Mouse (Mus musculus): ENCODE measurements around the gene Pde4d.

Pde4d gene

GRCm38 (mm10) chr13:108596938-108597337 is 147.2 kb downstream of the Pde4d start:
- no peak for DNase-seq (ENCODE audit: extremely low spot score, low spot score)

GRCm38 (mm10) chr13:108598673-108599072 is 148.9 kb downstream of the Pde4d start:
- no peak for DNase-seq (ENCODE audit: extremely low spot score, low spot score)

GRCm38 (mm10) chr13:108599186-108599900 is 149.6 kb downstream of the Pde4d start:
- DNase-seq (ENCODE audit: extremely low spot score, low spot score) = no peak

- DNase-seq (ENCODE audit: extremely low spot score, low spot score) = no peak
These were observed 151.3 kb downstream of the Pde4d start for GRCm38 (mm10) chr13:108601021-108601420.

- DNase-seq (ENCODE audit: extremely low spot score, low spot score) = no peak
These were observed 153.8 kb downstream of the Pde4d start for GRCm38 (mm10) chr13:108603502-108603901.

GRCm38 (mm10) chr13:108604213-108604612 is 154.5 kb downstream of the Pde4d start:
- no peak for DNase-seq (ENCODE audit: extremely low spot score, low spot score)

- no peak for DNase-seq (ENCODE audit: extremely low spot score, low spot score)
These were observed 168.5 kb downstream of the Pde4d start for GRCm38 (mm10) chr13:108618207-108618606.

GRCm38 (mm10) chr13:108622681-108623080 is 172.9 kb downstream of the Pde4d start:
- DNase-seq (ENCODE audit: extremely low spot score, low spot score) = no peak

GRCm38 (mm10) chr13:108623929-108624328 is 174.2 kb downstream of the Pde4d start:
- no peak for DNase-seq (ENCODE audit: extremely low spot score, low spot score)

GRCm38 (mm10) chr13:108626166-108626565 is 176.4 kb downstream of the Pde4d start:
- DNase-seq (ENCODE audit: extremely low spot score, low spot score) = no peak

GRCm38 (mm10) chr13:108628501-108628900 is 178.8 kb downstream of the Pde4d start:
- no peak for DNase-seq (ENCODE audit: extremely low spot score, low spot score)

- DNase-seq (ENCODE audit: extremely low spot score, low spot score) = no peak
These were observed 180.8 kb downstream of the Pde4d start for GRCm38 (mm10) chr13:108630576-108630975.

- DNase-seq (ENCODE audit: extremely low spot score, low spot score) = no peak
These were observed 181.5 kb downstream of the Pde4d start for GRCm38 (mm10) chr13:108631222-108631621.

- DNase-seq (ENCODE audit: extremely low spot score, low spot score) = no peak
These were observed 186.8 kb downstream of the Pde4d start for GRCm38 (mm10) chr13:108636526-108636925.

- no peak for DNase-seq (ENCODE audit: extremely low spot score, low spot score)
These were observed 192.5 kb downstream of the Pde4d start for GRCm38 (mm10) chr13:108642259-108642658.

GRCm38 (mm10) chr13:108646801-108647200 is 197.1 kb downstream of the Pde4d start:
- no peak for DNase-seq (ENCODE audit: extremely low spot score, low spot score)

- no peak for DNase-seq (ENCODE audit: extremely low spot score, low spot score)
These were observed 197.5 kb downstream of the Pde4d start for GRCm38 (mm10) chr13:108647239-108647638.

- DNase-seq (ENCODE audit: extremely low spot score, low spot score) = no peak
These were observed 204.4 kb downstream of the Pde4d start for GRCm38 (mm10) chr13:108654026-108654723.

- DNase-seq (ENCODE audit: extremely low spot score, low spot score) = no peak
These were observed 216.8 kb downstream of the Pde4d start for GRCm38 (mm10) chr13:108666579-108666978.

GRCm38 (mm10) chr13:108667077-108667476 is 217.3 kb downstream of the Pde4d start:
- DNase-seq (ENCODE audit: extremely low spot score, low spot score) = no peak

GRCm38 (mm10) chr13:108677056-108677455 is 227.3 kb downstream of the Pde4d start:
- no peak for DNase-seq (ENCODE audit: extremely low spot score, low spot score)

GRCm38 (mm10) chr13:108683018-108683417 is 233.3 kb downstream of the Pde4d start:
- no peak for DNase-seq (ENCODE audit: extremely low spot score, low spot score)

- DNase-seq (ENCODE audit: extremely low spot score, low spot score) = no peak
These were observed 236.1 kb downstream of the Pde4d start for GRCm38 (mm10) chr13:108685817-108686216.

All from neural tube, embryonic 10.5 days (tissue).